Mouse (Mus musculus): ENCODE results near the gene Fermt1.
A peak's percentile ranks its signal among the peaks of the same experiment; 100 is the strongest.

Fermt1 gene

DNA sequence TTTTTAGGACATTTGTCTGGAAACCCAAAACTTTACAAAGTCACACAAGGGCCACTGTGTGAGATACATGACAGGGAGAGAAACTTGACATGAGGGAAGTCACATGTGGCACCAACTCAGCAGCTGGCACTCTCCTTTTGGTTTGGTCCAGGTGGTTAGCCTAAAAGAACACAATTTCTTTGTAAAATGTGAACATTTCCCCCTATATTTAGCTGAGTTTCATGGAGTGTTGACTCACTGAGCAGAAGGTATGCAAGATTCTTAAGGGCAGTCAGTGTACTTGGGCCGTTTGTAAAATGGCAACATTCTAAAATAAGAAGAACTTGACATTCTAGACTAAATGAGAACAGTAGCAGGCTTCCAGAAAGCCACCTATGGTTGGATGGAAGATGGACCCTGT, 30.9 kb downstream of the Fermt1 start:
- no peak for DNase-seq

DNA sequence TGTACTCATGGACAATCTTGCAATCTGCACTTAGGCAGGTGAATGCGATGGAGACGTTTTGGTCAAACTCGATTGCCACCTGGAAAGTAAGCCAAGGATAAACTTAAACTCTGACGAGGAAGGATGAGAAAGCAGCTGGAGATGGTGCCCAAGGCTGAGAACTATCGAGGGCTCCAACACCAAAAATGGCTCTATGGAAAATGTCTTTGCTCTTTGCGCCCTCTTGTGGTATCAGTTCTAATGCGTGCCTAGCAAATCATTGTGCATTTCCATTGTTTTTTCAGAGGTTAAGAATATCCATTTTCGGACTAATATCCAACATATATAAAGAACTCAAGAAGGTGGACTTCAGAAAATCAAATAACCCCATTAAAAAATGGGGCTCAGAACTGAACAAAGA, 38.9 kb downstream of the Fermt1 start:
- peak; percentile 11 for DNase-seq

DNA sequence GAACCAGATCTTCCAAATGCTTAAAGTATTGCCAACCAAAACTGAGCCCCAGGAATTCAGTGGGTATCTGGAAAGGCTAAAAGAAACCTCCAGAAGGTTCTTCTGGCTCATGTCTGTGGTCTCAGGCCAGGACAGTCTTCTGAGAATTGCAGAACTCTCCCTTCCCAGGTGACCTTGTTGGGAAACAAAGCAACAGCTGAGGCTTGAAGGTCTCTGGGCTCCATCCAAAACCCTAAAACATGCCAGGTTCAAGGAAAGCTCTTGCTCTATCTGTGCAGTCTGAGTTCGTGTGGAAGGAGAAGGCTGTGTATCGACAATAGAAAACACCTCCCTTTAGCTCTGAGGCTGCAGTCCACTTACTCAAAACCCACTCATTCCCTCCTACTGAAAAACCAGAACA, 40.7 kb downstream of the Fermt1 start:
- DNase-seq = no peak

DNA sequence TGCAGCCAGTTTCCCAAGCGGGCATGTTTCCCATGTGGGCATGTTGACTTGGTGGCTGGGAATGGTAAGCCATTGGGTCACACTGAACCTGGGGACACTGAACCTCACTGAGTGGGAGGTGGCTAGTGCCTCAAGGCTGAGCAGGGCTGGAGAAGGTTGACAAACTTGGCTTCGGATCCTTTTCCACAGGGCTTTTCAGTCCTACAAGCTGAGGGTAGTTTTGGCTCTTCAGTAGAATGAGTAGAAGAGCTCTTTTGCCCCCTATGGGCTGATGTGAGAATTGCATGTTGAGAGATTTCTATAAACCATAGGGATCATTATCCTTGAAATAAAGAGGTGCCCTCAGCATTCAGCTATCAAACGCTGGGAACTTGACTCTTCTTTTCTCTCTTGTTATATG, 42.2 kb downstream of the Fermt1 start:
- peak; percentile 17 for DNase-seq

DNA sequence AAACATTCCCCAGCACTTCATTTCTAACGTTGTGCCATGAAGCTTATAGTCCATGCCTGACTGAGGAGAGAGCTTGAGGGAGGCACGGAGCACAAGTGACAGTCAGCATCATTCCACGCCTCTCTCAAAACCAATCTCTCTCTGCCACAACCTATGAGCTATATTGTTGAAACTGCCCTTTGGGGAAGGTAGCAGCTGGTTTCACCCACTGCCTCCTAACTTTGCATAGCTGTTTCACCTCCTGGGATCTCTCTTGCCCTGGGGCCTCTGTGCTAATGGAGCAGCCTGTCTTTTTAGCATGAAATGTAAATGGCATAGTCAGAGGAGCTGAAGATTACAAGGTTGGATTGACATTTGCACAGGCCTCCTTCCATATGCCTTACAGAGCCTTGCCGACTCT, 43.6 kb downstream of the Fermt1 start:
- no peak for DNase-seq

DNA sequence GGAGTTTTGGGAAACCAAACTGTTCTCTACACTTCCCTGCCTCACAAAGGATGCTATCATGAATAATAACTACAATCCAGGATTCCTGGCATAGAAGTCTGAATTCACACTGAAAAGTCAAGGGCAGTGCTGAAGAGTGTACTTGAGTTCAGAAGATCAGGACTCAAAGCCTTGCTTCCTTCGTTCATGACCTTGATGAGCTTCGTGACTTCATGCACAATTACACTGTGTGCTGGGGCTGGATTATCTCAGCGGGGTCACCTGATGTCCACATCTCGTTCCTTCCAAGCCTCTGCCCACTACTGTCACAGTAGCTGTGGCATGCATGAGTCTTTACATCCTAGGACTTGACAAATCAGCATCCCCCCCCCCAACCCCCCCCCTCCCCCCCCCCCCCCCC, 44.1 kb downstream of the Fermt1 start:
- DNase-seq = no peak

DNA sequence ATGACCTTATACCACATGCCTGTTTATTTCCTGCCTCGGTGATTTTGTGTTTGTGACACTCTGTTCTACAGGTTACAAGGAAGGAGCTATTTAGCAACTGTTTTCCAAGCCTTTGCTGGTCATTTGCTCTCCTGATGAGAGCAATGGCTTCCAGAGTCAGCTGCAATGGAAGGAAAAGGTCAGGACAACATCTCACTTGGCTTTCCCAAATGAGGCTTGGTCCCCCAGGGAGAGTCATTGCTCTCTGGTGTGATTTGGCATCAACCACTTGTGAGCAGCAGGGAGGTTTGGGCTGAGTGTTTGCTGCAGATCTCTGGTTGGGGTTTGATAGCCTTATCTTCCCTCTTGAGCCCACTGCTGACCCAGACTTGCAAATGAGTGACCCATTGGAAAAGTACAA, 45.1 kb downstream of the Fermt1 start:
- DNase-seq = no peak

DNA sequence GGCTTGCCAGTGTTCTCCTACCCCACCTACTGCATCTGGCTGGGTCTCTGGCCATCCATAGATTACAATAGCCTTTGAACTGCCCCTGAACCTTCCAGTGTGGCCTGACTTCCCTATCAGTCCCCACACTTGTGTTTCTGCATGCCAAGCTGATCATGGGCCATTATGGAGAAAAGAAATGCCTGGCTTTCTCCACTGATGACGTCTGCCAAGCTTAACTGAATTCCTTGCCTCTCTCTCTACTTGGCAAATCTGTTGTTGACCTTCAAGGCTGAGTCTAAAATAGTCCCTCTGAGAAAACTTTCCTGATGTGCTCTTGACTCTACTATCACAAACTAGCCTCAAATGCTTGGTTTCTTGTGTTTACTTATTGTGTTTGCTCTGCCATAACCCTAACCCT, 47.5 kb downstream of the Fermt1 start:
- no peak for DNase-seq

DNA sequence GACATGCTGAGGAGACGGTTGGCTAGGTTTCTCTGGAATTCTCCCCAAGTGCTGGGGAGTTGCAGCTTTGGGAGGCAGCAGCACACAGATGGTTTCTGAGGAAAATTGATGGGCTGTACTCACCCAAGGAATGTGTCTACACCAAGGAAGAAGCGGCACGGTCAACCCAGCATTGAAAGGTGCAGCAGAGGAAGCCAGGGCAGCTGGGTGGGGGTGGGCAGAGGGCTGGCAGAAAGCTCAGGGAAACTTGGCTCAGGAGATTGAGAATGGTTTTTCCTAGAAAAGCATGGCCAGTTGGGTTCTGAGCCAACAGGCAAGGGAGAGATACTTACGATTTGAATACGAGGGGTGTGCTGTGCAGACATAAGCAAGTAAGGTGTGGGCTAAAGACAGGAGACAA, 51.9 kb downstream of the Fermt1 start:
- no peak for DNase-seq

DNA sequence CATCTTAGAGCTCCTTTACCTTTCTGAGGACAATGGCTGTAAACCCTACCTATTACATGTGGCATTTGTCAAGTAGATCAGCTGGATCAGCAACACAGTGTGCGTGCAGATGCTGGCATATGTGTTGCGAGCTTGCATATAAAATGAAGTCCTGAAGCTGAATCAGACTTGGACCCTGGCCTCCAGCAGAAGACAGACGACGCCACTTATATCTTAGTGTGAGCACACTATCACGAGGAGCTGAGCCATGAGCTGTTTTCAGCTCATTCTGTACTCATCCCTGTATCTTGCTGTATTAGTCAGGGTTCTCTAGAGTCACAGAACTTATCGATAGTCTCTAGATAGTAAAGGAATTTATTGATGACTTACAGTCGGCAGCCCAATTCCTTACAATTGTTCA, 60.4 kb downstream of the Fermt1 start:
- no peak for DNase-seq

DNA sequence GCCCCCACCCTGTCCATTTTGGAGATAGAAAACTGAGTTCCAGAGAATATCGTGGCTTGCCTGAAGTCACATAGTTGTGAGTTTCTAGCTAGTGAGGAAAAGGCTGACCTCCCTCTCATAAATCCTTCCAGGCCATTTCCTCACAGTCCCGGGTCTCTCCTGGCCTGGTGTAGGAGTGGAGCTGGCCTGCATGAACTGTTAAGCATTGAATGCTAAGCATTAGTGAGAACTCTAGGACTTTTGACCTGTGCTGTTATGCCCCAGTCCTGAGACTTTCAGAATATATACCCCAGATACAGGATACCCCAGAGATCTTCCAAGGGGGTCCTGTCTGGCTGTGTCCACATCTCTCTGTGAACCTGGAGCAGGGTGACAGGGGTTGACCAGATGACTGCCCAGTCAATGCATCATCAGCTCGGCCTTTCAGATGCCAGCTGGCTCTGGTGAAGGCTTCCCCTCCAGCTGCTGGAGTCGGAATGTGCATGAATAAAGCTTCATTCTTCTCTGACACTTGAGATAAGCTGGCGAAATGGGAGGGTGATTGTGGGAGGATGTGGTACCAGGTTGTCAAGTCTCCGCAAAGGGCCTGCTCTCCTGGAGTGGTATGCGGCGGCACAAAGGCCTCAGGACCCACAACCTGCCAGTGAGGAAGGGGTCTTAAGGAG, 61.3 kb downstream of the Fermt1 start:
- DNase-seq = no peak

DNA sequence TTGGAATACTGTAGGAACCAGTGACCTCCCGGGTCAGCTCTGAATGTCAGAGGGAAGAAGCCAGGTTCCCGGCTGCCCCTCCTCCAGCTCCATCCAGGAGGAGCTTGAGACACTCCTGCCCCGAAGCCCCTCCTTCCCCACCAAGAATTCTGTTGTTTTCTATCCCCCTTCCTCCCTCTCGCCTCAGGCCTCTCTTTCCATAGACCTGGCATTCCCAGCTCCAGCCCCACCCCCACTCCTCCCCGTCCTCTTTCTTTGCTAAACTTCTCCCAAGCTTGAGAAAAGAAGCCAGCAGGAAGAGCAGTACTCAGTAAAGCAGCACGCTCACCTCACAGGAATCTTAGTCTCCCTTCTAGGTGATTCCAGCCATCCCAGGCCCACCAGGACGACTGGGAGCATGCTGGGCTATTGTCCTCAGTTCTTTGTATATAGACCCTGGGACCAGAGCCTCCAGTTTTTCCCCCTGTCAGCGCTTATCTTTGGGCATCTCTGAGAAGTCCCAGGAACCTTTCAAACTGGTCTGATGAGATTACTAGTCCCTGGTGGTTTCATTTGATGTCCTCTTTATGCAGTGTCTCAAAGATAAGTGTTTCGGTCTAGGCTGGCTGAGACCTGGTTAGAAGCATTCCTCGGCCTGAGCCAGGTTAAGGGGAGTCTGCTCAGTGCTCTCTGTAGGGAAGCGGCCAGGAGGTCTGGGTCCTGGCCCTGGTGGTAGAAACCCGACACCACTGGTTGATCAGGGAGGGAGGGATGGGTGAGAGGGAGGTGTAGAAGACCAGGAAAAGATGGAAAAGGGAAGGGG, 64.7 kb downstream of the Fermt1 start, which contains the start of gene Lrrn4:
Gene Lrrn4, minus strand, starts transcription at position 48 of the 802 bp plus-strand sequence.
- no peak for DNase-seq

DNA sequence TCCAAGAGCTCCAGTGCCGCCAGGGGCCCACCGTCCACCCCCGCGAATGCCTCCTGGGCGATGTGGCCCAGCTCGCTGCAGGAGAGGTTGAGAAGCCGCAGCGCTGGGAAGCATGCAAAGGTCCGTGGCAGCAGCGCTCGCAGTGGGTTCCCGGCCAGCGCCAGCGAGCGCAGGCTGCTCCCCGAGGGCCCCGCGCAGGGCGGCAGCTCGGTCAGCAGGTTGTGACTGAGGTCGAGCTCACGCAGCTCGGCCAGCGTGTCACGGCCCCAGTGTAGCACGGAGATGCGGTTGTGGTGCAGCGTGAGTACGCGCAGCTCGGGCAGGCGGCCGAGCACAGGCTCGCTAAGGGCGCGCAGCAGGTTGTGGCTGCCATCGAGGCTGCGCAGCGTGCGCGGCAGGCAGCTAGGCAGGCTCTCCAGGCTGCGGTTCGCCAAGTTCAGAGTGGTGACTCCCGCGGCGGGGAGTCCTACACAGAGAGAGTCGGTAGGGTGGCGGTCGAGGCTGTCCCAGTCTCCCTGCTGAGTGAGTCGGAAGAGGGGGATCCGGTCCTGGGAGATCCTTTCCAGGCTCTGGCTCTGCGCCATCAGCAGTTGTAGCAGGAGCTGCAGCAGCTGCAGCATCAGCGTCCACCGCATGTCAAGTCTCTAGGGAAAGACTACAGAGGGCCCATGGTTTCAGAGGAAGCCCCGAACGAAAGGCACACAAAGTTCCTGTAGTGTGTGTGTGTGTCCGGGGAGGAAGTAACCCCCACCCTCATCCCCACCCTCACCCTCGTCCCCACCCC, 66.3 kb downstream of the Fermt1 start:
- DNase-seq = peak; percentile 18

DNA sequence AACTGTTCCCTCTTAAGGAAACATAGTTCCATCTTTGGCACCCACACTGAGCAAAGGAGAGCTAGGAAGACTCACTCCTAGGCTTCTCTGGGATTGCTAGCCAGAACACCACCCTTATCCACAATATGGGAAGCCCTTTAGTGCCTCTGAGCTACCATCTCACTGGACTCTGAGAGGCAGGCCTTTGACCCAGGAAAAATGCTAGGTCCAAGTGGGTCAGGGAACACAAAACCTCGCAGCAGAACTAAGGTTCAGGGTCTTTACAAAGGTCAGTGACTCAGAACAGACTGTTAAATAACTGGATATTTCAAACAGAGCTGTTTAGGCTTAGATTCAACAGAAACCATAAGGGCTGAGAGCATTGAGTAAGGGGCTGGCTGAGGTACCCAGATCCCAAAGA, 68.7 kb downstream of the Fermt1 start:
- no peak for DNase-seq

DNA sequence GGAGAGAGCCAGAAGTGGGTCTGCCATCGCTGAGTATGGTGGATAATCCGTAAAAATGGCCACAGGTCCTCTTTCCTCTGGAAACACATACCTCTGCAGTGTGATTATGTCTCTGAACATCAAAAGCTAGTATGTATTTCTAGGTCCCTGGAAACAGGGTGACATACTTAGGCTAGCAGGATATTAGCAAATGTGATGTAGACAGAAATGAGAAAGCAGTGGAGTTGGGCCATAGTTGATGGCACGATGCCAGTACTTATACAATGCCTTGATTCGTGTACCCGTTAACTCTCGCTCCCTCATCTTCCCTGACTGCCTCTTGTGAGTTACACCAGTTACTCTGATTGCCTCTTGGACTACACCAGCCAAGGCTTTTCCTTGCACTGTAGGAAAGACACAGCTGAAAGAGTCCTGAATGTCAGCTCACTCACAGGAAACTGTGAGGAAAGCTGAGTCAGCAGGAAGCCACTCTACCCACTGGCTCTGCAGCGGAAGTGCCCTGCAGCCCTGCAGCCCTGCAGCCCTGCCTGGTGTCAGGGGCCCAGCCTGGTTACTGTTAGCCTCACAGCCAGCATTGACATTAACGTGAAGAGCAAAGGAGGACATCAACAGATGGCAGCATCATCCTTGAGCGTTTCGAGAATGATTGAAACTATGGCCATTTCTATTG, 71.9 kb downstream of the Fermt1 start:
- DNase-seq = peak; percentile 11

DNA sequence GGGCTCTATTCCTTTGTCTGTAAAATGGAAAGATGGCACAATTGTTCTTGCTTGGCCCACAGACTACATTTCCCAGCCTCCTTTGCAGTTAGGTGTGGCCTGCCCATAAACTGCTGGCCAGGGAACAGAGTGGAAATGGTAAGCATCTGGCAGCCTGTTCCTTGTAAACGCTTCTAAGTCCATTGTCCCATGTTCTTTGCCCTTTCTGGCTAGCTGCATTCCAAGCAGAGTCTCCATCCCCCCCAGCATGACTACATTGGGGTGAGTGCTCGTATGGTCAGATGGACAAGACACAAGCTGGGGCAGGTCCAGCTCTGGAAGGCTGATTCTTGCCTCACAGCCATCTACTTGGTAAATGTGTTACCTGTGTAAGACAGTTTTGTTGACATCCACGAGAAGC, 74.0 kb downstream of the Fermt1 start:
- DNase-seq = no peak

DNA sequence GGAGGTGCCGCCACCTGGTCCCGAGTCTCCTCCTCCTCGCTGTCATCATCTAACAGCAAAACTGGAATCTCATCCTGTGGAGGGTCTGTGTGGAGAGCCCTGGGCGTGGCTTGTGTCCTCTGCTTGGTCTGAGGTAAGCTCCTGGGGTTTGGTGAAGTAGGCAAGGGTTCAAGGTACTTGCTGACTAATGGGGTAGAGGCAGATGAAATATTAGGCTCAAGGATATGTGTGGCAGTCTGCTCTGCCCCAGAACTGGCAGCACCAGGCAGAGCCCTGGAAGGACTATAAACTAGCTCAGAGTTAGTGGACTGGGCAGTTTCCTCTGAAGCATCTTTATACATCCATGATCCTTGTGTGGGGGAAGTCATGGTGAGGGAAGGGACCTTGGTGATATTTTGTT, 75.4 kb downstream of the Fermt1 start:
- no peak for DNase-seq

DNA sequence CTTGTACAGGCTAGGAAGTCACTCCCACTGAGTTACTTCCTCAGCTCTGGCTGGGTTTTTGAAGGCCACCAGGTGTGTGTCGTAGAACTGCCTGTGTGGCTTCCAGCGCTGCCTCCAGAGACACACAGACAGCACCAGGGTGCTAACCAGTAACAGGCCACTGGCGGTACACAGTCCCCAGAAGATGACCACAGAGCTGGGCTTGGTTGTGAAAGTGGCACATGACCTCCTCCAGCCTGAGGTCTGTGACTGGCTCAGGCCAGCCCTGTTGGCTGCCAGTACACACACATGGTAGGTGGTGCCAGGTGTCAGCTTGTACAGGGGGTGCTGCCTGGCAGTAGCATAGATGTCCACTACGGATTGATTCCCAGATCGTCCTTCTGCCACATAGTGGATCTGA, 76.0 kb downstream of the Fermt1 start:
- DNase-seq = no peak

DNA sequence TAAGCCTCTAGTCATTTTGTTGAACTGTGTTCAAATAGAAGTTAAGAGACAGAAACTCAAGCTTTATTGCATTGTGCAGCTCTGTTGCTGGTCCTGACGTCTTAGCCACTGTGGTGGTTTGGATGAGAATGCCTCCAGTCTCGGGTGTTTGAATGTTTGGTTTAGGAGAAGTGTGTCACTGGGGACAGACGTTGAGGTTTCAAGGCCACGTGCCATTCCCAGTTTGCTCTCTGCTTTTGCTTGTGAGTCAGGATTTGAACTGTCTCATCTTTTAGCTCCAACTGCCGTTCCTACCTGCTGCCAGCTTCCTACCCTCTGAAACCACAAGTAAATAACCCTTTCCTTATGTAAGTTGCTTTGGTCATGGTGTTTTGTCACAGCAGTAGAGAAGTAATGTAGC, 78.2 kb downstream of the Fermt1 start:
- DNase-seq = no peak

DNA sequence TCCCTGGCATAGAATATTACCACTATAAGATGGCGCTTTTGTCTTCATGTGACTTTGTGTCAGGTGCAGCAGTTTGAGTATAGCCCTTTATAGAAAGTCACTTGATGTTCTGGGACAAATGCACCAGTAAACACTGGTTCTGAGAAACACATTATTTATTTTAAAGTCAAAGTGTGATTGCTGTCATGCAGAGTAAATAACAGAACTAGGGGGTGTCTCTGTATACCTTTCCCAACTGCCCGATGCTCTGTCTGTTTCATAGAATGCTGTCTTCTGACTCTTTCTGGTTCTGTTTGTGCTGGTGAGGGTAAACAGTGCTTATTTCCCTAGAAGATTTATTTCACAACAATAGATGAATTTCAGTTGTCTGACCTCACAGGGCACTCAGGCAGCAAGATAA, 82.4 kb downstream of the Fermt1 start:
- DNase-seq = no peak

DNA sequence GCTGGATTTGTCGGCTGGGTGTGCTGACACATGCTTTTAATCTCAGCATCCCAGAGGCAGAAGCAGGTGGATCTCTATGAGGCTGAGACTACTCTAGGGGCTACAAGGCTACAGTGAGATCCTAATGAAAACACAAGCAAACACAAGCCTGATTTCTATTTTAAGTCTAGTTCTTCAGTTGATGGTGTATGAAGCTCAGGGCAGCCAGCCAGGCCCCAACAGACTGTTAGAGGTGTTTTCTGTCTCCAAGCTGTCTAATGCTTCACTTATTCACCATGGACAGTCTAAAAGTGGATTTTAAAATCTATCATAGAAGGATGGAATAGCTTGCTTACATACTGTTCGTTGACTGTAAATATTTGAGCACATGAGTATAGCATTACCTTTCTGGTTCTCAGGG, 84.2 kb downstream of the Fermt1 start:
- DNase-seq = no peak

DNA sequence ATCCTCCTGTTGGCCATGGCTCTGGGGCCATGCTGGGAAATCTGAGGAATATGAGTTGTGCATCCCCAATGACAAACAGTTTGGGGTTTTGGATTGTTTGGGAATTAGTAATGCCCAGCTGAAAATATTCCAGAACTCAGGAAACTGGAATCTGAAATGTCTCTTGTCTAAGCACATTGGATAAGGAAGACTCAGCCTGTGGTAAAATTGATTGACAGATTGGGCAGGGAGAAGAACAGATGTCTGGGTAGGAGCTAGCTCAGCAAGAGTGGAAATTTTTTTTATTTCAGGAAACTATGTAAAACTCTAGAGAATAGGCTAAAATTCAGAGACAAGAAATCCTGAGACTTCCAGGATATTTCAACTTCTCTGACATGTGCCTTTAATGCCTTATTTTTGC, 85.3 kb downstream of the Fermt1 start:
- no peak for DNase-seq

DNA sequence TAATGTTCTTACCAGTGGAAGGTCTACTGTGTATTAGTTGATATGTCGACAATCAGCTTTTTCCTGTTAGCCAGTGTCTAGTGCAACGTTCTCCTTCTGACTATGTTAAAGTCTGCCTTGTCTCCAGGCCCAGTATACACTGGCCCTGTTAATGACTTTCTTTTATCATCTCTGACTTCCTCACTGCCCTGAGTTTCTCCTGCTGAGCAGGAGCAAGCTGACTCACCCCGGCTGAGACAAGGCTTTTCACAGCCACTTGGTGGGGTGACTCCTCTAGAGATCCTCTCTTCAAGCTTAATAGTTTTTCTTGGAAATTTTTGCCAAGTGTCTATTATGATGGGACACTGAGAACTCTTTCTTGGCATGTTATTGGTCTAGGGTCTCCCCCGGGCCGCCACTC, 89.4 kb downstream of the Fermt1 start:
- DNase-seq = no peak

All from thymus, postnatal 25 days (tissue).